Mouse (Mus musculus) forebrain, embryonic 12.5 days (tissue): ENCODE measurements at regions not wholly inside any gene's neighbourhood (a gene's known extent, or its start where the extent isn't known, plus 50 kb on each side); places are given as distances from the start of the nearest gene placed in this dataset.

ENCODE experiments used
- ATAC-seq: fragments of 200-750 bp; cut with Nextera tagmentation; 2 replicates; pipeline ENCODE4 v1.8.0; 2017; ENCODE audit warnings: moderate TSS enrichment; ENCODE audit not compliant: low FRiP score
- H3K27ac ChIP-seq: fragments of 300-500 bp; sonication (generic); 2 replicates; pipeline ENCODE4 v1.5.1; 2016; ENCODE audit warnings: mild to moderate bottlenecking
- H3K27me3 ChIP-seq: fragments of 300-500 bp; sonication (generic); 2 replicates; pipeline ENCODE4 v1.6.1; 2016; ENCODE audit warnings: mild to moderate bottlenecking
- H3K36me3 ChIP-seq: fragments of 300-500 bp; sonication (generic); replicated peaks from 2 replicates; pipeline ENCODE4 v1.6.1; 2016; ENCODE audit warnings: mild to moderate bottlenecking
- H3K4me1 ChIP-seq: fragments of 300-500 bp; sonication (generic); 2 replicates; pipeline ENCODE4 v1.6.1; 2016
- H3K4me2 ChIP-seq: fragments of 300-500 bp; sonication (generic); 2 replicates; pipeline ENCODE4 v1.6.1; 2016; ENCODE audit warnings: mild to moderate bottlenecking, moderate library complexity
- H3K4me3 ChIP-seq: fragments of 300-500 bp; sonication (generic); replicated peaks from 2 replicates; pipeline ENCODE4 v1.5.1; 2016; ENCODE audit warnings: mild to moderate bottlenecking
- H3K9ac ChIP-seq: fragments of 300-500 bp; sonication (generic); 2 replicates; pipeline ENCODE4 v1.6.1; 2016; ENCODE audit warnings: mild to moderate bottlenecking
- H3K9me3 ChIP-seq: fragments of 300-500 bp; sonication (generic); 2 replicates; pipeline ENCODE4 v1.6.1; 2016
- WGBS: fragments of 180-500 bp; shearing (Covaris S2); methylation state at CpG from one replicate; pipeline ENCODE4 v1.1.7; 2016; 5-methylcytosine and 5-hydroxymethylcytosine counted together

GRCm38 (mm10) chr14:24757302-24757701 lies 270.4 kb downstream of the Rps24 start:
- Histone ChIP-seq H3K27me3 (no peaks in the 10 kb centered on the region), H3K4me1 (peaks cover 36% of the 10 kb centered on the region), H3K9me3 (no peaks in the 10 kb centered on the region), H3K36me3 (no peaks in the 10 kb centered on the region), H3K9ac (no peak overlapping the region), H3K4me3 (no peak overlapping the region), H3K4me2 (no peak overlapping the region), H3K27ac (no peak overlapping the region)
- 88% methylated on average over 1 of the region's 1 CpGs for WGBS
- ATAC-seq = no peak

GRCm38 (mm10) chr14:24757843-24758242 lies 270.9 kb downstream of the Rps24 start:
- Histone ChIP-seq H3K27me3 (no peaks in the 10 kb centered on the region), H3K9ac (no peak overlapping the region), H3K9me3 (no peaks in the 10 kb centered on the region), H3K4me3 (no peak overlapping the region), H3K4me1 (peaks cover 40% of the 10 kb centered on the region), H3K36me3 (no peaks in the 10 kb centered on the region), H3K4me2 (no peak overlapping the region), H3K27ac (no peak overlapping the region)
- 63% methylated on average over 1 of the region's 1 CpGs for WGBS
- no peak for ATAC-seq

GRCm38 (mm10) chr14:24760926-24761325 lies 274.0 kb downstream of the Rps24 start:
- H3K4me3 ChIP-seq = no peak overlapping the region
- ATAC-seq = no peak
- no peaks in the 10 kb centered on the region for H3K27me3 ChIP-seq
- no peak overlapping the region for H3K4me2 ChIP-seq
- WGBS = 62% methylated on average over 1 of the region's 1 CpGs
- H3K9me3 ChIP-seq = no peaks in the 10 kb centered on the region
- peaks cover 71% of the 10 kb centered on the region for H3K4me1 ChIP-seq
- H3K27ac ChIP-seq = 0 out of 2 replicates have a peak overlapping the region, but pooled peaks have one; percentile 56
- H3K36me3 ChIP-seq = no peaks in the 10 kb centered on the region
- 0 out of 2 replicates have a peak overlapping the region, but pooled peaks have one; percentile 7 for H3K9ac ChIP-seq

GRCm38 (mm10) chr14:24762468-24763274 lies 275.7 kb downstream of the Rps24 start:
- Histone ChIP-seq H3K9ac (peak overlapping the region; percentile 26; the same call in 1 of the 2 replicates), H3K4me1 (peaks cover 80% of the 10 kb centered on the region)

GRCm38 (mm10) chr14:24763275-24763812 lies 276.4 kb downstream of the Rps24 start:
- Histone ChIP-seq H3K27ac (peak overlapping the region; percentile 86), H3K4me1 (peaks cover 76% of the 10 kb centered on the region), H3K36me3 (no peaks in the 10 kb centered on the region), H3K9me3 (no peaks in the 10 kb centered on the region), H3K4me3 (no peak overlapping the region), H3K9ac (no peak overlapping the region), H3K27me3 (no peaks in the 10 kb centered on the region), H3K4me2 (no peak overlapping the region)
- 43% methylated on average over 9 of the region's 9 CpGs for WGBS
- ATAC-seq = peak; percentile 67

More at GRCm38 (mm10) chr14:24762468-24763274, 275.7 kb downstream of the Rps24 start:
- Histone ChIP-seq H3K4me3 (no peak overlapping the region), H3K36me3 (no peaks in the 10 kb centered on the region), H3K9me3 (no peaks in the 10 kb centered on the region), H3K4me2 (0 out of 2 replicates have a peak overlapping the region, but pooled peaks have one; percentile 10), H3K27ac (peak overlapping the region; percentile 86), H3K27me3 (no peaks in the 10 kb centered on the region)
- ATAC-seq = peak; percentile 64
- WGBS = 12% methylated on average over 7 of the region's 7 CpGs

- H3K9ac ChIP-seq = no peak overlapping the region
- no peaks in the 10 kb centered on the region for H3K9me3 ChIP-seq
- no peaks in the 10 kb centered on the region for H3K27me3 ChIP-seq
- no peaks in the 10 kb centered on the region for H3K36me3 ChIP-seq
- H3K4me3 ChIP-seq = no peak overlapping the region
- whole genome bisulfite sequencing = 61% methylated on average over 7 of the region's 7 CpGs
- no peak overlapping the region for H3K4me2 ChIP-seq
- 0 out of 2 replicates have a peak, but pooled peaks have one; percentile 12 for ATAC-seq
- H3K27ac ChIP-seq = peak overlapping the region; percentile 86
- H3K4me1 ChIP-seq = peaks cover 73% of the 10 kb centered on the region
These were observed 276.9 kb downstream of the Rps24 start for GRCm38 (mm10) chr14:24763845-24764244.

- no peak overlapping the region for H3K4me3 ChIP-seq
- no peaks in the 10 kb centered on the region for H3K27me3 ChIP-seq
- H3K27ac ChIP-seq = no peak overlapping the region
- WGBS = 79% methylated on average over 3 of the region's 3 CpGs
- H3K4me1 ChIP-seq = peaks cover 78% of the 10 kb centered on the region
- no peak overlapping the region for H3K4me2 ChIP-seq
- H3K36me3 ChIP-seq = no peaks in the 10 kb centered on the region
- no peak for ATAC-seq
- H3K9ac ChIP-seq = no peak overlapping the region
- no peaks in the 10 kb centered on the region for H3K9me3 ChIP-seq
These were observed 279.3 kb downstream of the Rps24 start for GRCm38 (mm10) chr14:24766260-24766659.

GRCm38 (mm10) chr14:24766690-24767089 lies 279.8 kb downstream of the Rps24 start:
- no peak for ATAC-seq
- Histone ChIP-seq H3K4me3 (no peak overlapping the region), H3K4me2 (no peak overlapping the region), H3K4me1 (peaks cover 78% of the 10 kb centered on the region), H3K36me3 (no peaks in the 10 kb centered on the region), H3K27me3 (no peaks in the 10 kb centered on the region), H3K9ac (no peak overlapping the region), H3K27ac (no peak overlapping the region), H3K9me3 (no peaks in the 10 kb centered on the region)
- WGBS = 87% methylated on average over 2 of the region's 2 CpGs

GRCm38 (mm10) chr14:24767316-24767715 lies 280.4 kb downstream of the Rps24 start:
- H3K9me3 ChIP-seq = no peaks in the 10 kb centered on the region
- H3K36me3 ChIP-seq = no peaks in the 10 kb centered on the region
- H3K4me2 ChIP-seq = no peak overlapping the region
- peaks cover 77% of the 10 kb centered on the region for H3K4me1 ChIP-seq
- no peak overlapping the region for H3K4me3 ChIP-seq
- ATAC-seq = no peak
- H3K27ac ChIP-seq = no peak overlapping the region
- no peak overlapping the region for H3K9ac ChIP-seq
- no peaks in the 10 kb centered on the region for H3K27me3 ChIP-seq
- 87% methylated on average over 5 of the region's 5 CpGs for WGBS

- no peak for ATAC-seq
- Histone ChIP-seq H3K9ac (no peak overlapping the region), H3K27me3 (no peaks in the 10 kb centered on the region), H3K27ac (no peak overlapping the region), H3K4me1 (peaks cover 71% of the 10 kb centered on the region), H3K4me2 (no peak overlapping the region), H3K36me3 (no peaks in the 10 kb centered on the region), H3K9me3 (no peaks in the 10 kb centered on the region), H3K4me3 (no peak overlapping the region)
- WGBS = 88% methylated on average over 5 of the region's 5 CpGs
These were observed 281.0 kb downstream of the Rps24 start for GRCm38 (mm10) chr14:24767964-24768363.

- Histone ChIP-seq H3K9me3 (no peaks in the 10 kb centered on the region), H3K36me3 (no peaks in the 10 kb centered on the region), H3K4me3 (no peak overlapping the region), H3K27me3 (no peaks in the 10 kb centered on the region), H3K4me1 (peaks cover 56% of the 10 kb centered on the region), H3K27ac (0 out of 2 replicates have a peak overlapping the region, but pooled peaks have one; percentile 73), H3K9ac (no peak overlapping the region), H3K4me2 (no peak overlapping the region)
- WGBS = 59% methylated on average over 3 of the region's 3 CpGs
- ATAC-seq = peak; percentile 53; the same call in 1 of the 2 replicates
These were observed 282.5 kb downstream of the Rps24 start for GRCm38 (mm10) chr14:24769451-24769850.

- H3K9ac ChIP-seq = no peak overlapping the region
- no peaks in the 10 kb centered on the region for H3K9me3 ChIP-seq
- H3K27ac ChIP-seq = peak overlapping the region; percentile 73
- peak; percentile 47 for ATAC-seq
- peak overlapping the region; percentile 13; the same call in 1 of the 2 replicates for H3K4me2 ChIP-seq
- H3K27me3 ChIP-seq = no peaks in the 10 kb centered on the region
- peaks cover 47% of the 10 kb centered on the region for H3K4me1 ChIP-seq
- H3K4me3 ChIP-seq = no peak overlapping the region
- H3K36me3 ChIP-seq = no peaks in the 10 kb centered on the region
- WGBS = 10% methylated on average over 11 of the region's 11 CpGs
These were observed 283.4 kb downstream of the Rps24 start for GRCm38 (mm10) chr14:24770015-24770977.
